Mouse (Mus musculus) myocyte (in vitro differentiated cells): ENCODE data around the gene 2410131K14Rik. TPM values are rescaled to one million over a fixed set of nuclear protein-coding genes. Genes with fewer than 3 reads are reported as not detected.

Experiments
- H3K27me3 ChIP-seq: one replicate; pipeline ENCODE4 v1.6.1; 2011; ENCODE audit not compliant: control insufficient read depth, insufficient read depth, insufficient read length
- H3K36me3 ChIP-seq: one replicate; pipeline ENCODE4 v1.6.1; 2011; ENCODE audit not compliant: control insufficient read depth, insufficient read depth
- H3K4me2 ChIP-seq: one replicate; pipeline ENCODE4 v1.6.1; 2011; ENCODE audit warnings: low read depth, control low read depth
- H3K4me3 ChIP-seq: one replicate; pipeline ENCODE4 v1.5.1; 2011; ENCODE audit warnings: mild to moderate bottlenecking, control low read depth, moderate library complexity
- H3K79me2 ChIP-seq: one replicate; pipeline ENCODE4 v1.6.1; 2011; ENCODE audit not compliant: control insufficient read depth, insufficient read depth
- H3ac ChIP-seq: one replicate; pipeline ENCODE4 v1.6.1; 2011; ENCODE audit not compliant: control insufficient read depth, insufficient read length
- CEBPB ChIP-seq: IDR thresholded peaks from 2 replicates; pipeline ENCODE4 v1.6.1; 2011; ENCODE audit warnings: mild to moderate bottlenecking, moderate library complexity; ENCODE audit not compliant: poor library complexity, insufficient read depth, severe bottlenecking
- E2F4 ChIP-seq: IDR thresholded peaks from one replicate; pipeline ENCODE4 v1.6.1; 2011; ENCODE audit warnings: mild to moderate bottlenecking, control low read depth, moderate library complexity; ENCODE audit not compliant: insufficient read depth
- MAX ChIP-seq: IDR thresholded peaks from one replicate; pipeline ENCODE4 v1.6.1; 2011; ENCODE audit warnings: low read depth, mild to moderate bottlenecking, control low read depth
- MYOD1 ChIP-seq, 3 experiments: IDR thresholded peaks; one replicate each; pipeline ENCODE4 v1.6.1; 2011; ENCODE audit warnings: control low read depth in 2 of 3, low read depth in 2 of 3, mild to moderate bottlenecking in 2 of 3, moderate library complexity in 1 of 3; ENCODE audit not compliant: insufficient read length in 2 of 3, control insufficient read depth in 1 of 3
- MYOG ChIP-seq, 3 experiments: IDR thresholded peaks; one replicate each; pipeline ENCODE4 v1.6.1; 2011; ENCODE audit warnings: control low read depth in 2 of 3, low read depth in 2 of 3, mild to moderate bottlenecking in 2 of 3; ENCODE audit not compliant: insufficient read length in 2 of 3, control insufficient read depth in 1 of 3, insufficient read depth in 1 of 3
- POLR2A ChIP-seq: IDR thresholded peaks from one replicate; pipeline ENCODE4 v1.6.1; 2011; ENCODE audit warnings: low read depth, mild to moderate bottlenecking, control low read depth, moderate library complexity; ENCODE audit not compliant: insufficient read length
- POLR2AphosphoS2 ChIP-seq: IDR thresholded peaks from one replicate; pipeline ENCODE4 v1.6.1; 2011; ENCODE audit warnings: low read depth, control low read depth; ENCODE audit not compliant: insufficient read length
- REST ChIP-seq: IDR thresholded peaks from one replicate; pipeline ENCODE4 v1.6.1; 2011; ENCODE audit warnings: mild to moderate bottlenecking, control low read depth, moderate library complexity; ENCODE audit not compliant: insufficient read depth, insufficient read length
- SRF ChIP-seq: IDR thresholded peaks from one replicate; pipeline ENCODE4 v1.6.1; 2011; ENCODE audit warnings: low read depth; ENCODE audit not compliant: control insufficient read depth, insufficient read length
- TCF12 ChIP-seq: IDR thresholded peaks from one replicate; pipeline ENCODE4 v1.6.1; 2011; ENCODE audit warnings: mild to moderate bottlenecking, control low read depth; ENCODE audit not compliant: poor library complexity, insufficient read depth, severe bottlenecking
- TCF3 ChIP-seq: IDR thresholded peaks from one replicate; pipeline ENCODE4 v1.6.1; 2011; ENCODE audit warnings: low read depth, control low read depth; ENCODE audit not compliant: insufficient read length
- USF1 ChIP-seq: IDR thresholded peaks from one replicate; pipeline ENCODE4 v1.6.1; 2011; ENCODE audit warnings: low read depth, mild to moderate bottlenecking, control low read depth, moderate library complexity
- polyA plus RNA-seq: library from polyadenylated mRNA; unstranded; fragments of >200 nt; fragmentation: generic; extraction: Trizol; gene quantifications from one replicate; pipeline ENCODE4 v1.2.1, GENCODE M21; 2012; ENCODE audit warnings: missing spikeins

2410131K14Rik gene
- polyA plus RNA-seq, 1 experiment: 5.7 TPM

DNA sequence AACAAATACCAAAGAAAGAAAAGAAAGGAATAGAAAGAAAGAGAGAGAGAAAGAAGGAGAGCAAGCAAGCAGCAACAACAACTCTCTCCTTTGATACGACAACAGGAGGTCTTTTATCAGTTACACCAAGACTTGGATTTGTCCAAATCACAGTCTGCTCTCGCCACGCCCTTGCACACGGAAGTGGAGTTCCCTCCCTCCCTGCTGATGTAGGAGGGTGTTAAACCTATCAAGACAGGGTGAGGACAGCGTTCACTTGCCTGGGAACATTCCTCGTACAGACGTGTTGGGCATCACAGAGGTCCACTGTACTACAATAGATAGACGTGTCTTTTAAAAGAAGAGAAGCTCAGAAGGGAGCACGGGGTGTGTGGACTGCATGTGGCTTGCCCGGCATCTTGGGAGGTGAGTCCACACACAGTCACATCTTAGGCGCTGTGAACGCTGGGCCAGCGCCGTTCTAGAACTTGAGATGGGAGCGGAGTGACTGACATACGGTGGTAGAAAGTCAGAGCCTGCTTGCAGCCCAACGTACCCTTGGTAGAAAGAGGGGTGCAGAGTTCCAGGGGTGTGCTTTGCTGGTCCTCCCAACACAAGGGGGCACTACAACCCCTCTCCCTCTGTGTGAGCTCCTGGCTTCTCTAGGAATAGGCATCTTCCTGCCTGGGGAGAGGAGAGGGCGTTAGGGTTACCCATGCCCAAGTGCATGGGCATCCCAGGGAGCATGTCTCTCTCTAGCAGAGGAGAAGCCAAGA lies 32.9 kb downstream of the 2410131K14Rik start:
- no peak overlapping the region for H3K4me2 ChIP-seq
- peaks cover 50% of the 10 kb centered on the region for H3K27me3 ChIP-seq
- H3ac ChIP-seq: no peak overlapping the region
- no peaks in the 10 kb centered on the region for H3K36me3 ChIP-seq
- no peak overlapping the region for H3K4me3 ChIP-seq
- TF ChIP-seq REST: no peak
- no peak for TF ChIP-seq POLR2A
- TF ChIP-seq SRF: no peak
- no peak for TF ChIP-seq TCF3
- TF ChIP-seq MAX: no peak
- TF ChIP-seq E2F4: no peak
- TF ChIP-seq POLR2AphosphoS2: no peak
- no peak for TF ChIP-seq MYOD1 (IDR thresholded peaks at IDR 0.05; ENCODE audit: control insufficient read depth in 1 of 3, insufficient read length in 2 of 3, low read depth in 2 of 3)
- no peak for TF ChIP-seq CEBPB
- TF ChIP-seq MYOG (IDR thresholded peaks at IDR 0.05; ENCODE audit: control insufficient read depth in 1 of 3, insufficient read depth in 1 of 3, insufficient read length in 2 of 3, low read depth in 2 of 3): no peak
- TF ChIP-seq TCF12: no peak
- no peak for TF ChIP-seq USF1
- H3K79me2 ChIP-seq: no peaks in the 10 kb centered on the region

DNA sequence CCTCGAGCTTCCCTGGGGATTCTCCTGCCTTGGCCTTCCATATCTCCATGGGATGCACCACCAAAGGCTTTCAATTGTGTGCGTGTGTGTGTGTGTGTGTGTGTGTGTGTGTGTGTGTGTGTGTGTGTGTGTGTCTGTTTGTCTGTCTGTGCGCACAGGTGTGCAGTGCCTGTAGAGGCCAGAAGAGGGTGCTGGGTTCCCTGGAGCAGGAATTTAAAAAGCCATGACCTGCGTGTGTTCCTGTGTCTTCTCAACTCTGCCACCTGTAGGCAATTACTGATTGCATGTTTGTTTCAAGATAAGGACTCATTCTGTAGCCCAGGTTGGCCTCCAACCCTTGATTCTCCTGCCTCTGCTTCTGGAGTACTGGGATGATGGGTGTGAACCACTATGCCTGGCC lies 46.4 kb downstream of the 2410131K14Rik start:
- TF ChIP-seq MAX (no peak), CEBPB (no peak), USF1 (no peak), POLR2A (no peak), E2F4 (no peak), TCF3 (no peak), REST (no peak), POLR2AphosphoS2 (no peak), SRF (no peak), TCF12 (no peak), MYOD1 (IDR thresholded peaks at IDR 0.05; ENCODE audit: control insufficient read depth in 1 of 3, insufficient read length in 2 of 3, low read depth in 2 of 3) (no peak), MYOG (IDR thresholded peaks at IDR 0.05; ENCODE audit: control insufficient read depth in 1 of 3, insufficient read depth in 1 of 3, insufficient read length in 2 of 3, low read depth in 2 of 3) (no peak)
- Histone ChIP-seq H3K4me3 (no peak overlapping the region), H3K79me2 (no peaks in the 10 kb centered on the region), H3K36me3 (no peaks in the 10 kb centered on the region), H3K4me2 (no peak overlapping the region), H3K27me3 (no peaks in the 10 kb centered on the region), H3ac (no peak overlapping the region)

DNA sequence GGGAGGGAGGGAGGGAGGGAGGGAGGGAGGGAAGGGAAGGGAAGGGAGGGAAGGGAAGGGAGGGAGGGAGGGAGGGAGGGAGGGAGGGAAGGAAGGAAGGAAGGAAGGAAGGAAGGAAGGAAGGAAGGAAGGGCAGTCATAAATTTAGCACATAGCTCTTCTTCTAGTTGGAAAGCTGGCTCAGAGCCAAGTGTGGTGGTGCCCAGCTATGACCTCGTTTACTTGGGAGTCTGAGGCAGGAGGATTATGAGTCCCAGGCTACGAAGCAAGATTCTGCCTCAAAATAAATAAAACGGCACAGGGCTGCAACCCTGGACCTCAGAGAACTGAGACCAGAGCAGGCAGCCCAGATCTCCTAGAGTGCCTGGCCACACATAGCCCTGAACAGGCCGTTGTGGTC lies 47.4 kb downstream of the 2410131K14Rik start:
- TF ChIP-seq TCF12: no peak
- no peak for TF ChIP-seq TCF3
- no peak for TF ChIP-seq REST
- no peak for TF ChIP-seq MYOD1 (IDR thresholded peaks at IDR 0.05; ENCODE audit: control insufficient read depth in 1 of 3, insufficient read length in 2 of 3, low read depth in 2 of 3)
- TF ChIP-seq E2F4: no peak
- no peak for TF ChIP-seq USF1
- TF ChIP-seq MAX: no peak
- no peak for TF ChIP-seq POLR2A
- H3K36me3 ChIP-seq: no peaks in the 10 kb centered on the region
- H3K79me2 ChIP-seq: no peaks in the 10 kb centered on the region
- no peak overlapping the region for H3ac ChIP-seq
- H3K27me3 ChIP-seq: peaks cover 2% of the 10 kb centered on the region
- H3K4me3 ChIP-seq: no peak overlapping the region
- no peak overlapping the region for H3K4me2 ChIP-seq

DNA sequence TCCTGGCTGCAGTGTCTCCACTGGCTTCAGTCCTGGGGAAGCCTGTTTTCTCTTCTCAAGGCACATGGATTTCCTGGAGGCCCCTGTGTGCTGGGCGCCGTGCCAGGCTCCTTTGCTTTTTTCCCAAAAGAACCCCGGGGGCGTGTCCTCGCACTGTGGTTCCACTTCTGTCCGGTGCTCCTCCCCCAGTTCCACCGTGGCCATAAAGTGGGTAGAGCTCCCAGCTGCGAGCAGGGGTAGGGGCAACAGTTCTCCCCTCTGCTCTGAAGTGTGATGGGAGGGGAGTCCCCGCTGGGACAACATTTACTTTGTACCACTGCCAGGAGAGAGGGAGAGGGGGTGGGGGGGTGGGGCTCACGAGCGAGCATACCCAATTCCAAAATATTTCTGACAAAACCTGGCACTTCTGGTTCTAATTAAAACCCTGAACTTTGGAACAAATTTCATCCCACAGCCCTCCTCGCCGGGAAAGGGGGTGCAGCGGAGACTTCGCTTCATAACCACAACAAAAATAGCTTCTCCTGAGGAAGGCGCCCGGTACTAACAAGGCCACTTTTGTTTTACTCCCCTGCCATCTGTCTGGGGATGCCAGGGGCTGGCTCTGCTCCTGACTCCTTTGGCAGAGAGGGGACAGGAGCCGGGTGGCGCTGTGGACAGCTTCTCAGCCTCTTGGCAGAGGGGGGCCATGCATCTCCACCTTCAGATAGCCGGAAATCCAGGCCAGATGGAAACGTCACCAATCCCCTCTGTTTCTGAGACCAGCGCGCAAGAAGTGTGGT lies 49.2 kb downstream of the 2410131K14Rik start:
- TF ChIP-seq TCF12 (no peak), SRF (no peak), TCF3 (no peak), MYOD1 (IDR thresholded peaks at IDR 0.05; ENCODE audit: control insufficient read depth in 1 of 3, insufficient read length in 2 of 3, low read depth in 2 of 3) (no peak), CEBPB (no peak), MAX (no peak), MYOG (IDR thresholded peaks at IDR 0.05; ENCODE audit: control insufficient read depth in 1 of 3, insufficient read depth in 1 of 3, insufficient read length in 2 of 3, low read depth in 2 of 3) (peak in 1 of 3 experiments; percentile 25)

More for the DNA sequence above, 49.2 kb downstream of the 2410131K14Rik start:
- peak overlapping the region; percentile 90 for H3K4me2 ChIP-seq
- H3K79me2 ChIP-seq: no peaks in the 10 kb centered on the region
- no peak overlapping the region for H3ac ChIP-seq
- peaks cover 13% of the 10 kb centered on the region for H3K27me3 ChIP-seq
- H3K4me3 ChIP-seq: peak overlapping the region; percentile 17
- no peaks in the 10 kb centered on the region for H3K36me3 ChIP-seq
